In the genomic region with DNA sequence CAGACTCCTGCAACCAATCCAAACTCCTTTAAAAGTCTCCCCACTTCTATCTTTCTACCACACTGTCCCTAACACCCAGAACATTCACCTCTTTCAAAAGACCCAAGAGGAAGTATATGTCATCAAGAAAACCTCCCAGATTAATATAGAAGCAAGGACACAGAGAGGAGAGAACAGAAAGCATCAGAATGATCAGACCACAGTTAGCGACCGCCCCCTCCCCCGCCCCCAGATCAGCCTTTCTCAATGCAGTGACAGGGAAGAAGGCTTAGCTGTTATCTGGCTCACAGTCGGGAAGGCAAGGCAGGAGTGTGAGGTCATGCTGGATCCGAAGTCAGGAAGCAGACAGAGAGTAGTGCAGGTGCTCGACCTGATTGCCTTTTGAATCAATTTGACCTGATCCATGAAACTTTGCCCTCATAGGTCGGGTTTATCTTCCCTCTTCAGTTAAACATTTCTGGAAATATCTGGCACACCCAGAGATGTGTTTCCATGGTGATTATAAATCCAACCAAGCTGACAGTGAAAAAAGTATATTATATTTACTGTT, we compare ENCODE assay signal across 21 mouse cellular contexts. TPM values are rescaled to one million over a fixed set of nuclear protein-coding genes. Genes with fewer than 3 reads are reported as not detected.
A peak's percentile ranks its signal among the peaks of the same experiment; 100 is the strongest.
DNase-seq lines count a peak whose midpoint lies in the region; ATAC-seq and TF ChIP-seq lines count a peak whose summit lies in the region.
"Had no signal": no experiment of that assay in that cellular context is flagged by ENCODE, and none has a peak within 500 bp of the region (broad histone marks: within the 10 kb centered on the region; RNA-seq: fewer than 3 reads in every experiment).

No protein-coding gene starts in this region.

- no peak for TF ChIP-seq RAD21 in MEL (IDR thresholded peaks at IDR 0.05; ENCODE audit: low read depth, low read length)

- no peak overlapping the region for H3K4me2 ChIP-seq in intestine, embryonic 15.5 days (replicated peaks)
- H3K4me2 ChIP-seq: embryonic facial prominence, embryonic 12.5 days; heart, embryonic 15.5 days; kidney, embryonic 15.5 days had no signal

- no peak overlapping the region for H3K27ac ChIP-seq in kidney, adult 2 months (ENCODE audit: insufficient read depth, low read depth, low read length)
- H3K27ac ChIP-seq in MEL (ENCODE audit: control insufficient read depth, low read depth, low read length): no peak overlapping the region
- H3K27ac ChIP-seq in intestine, embryonic 15.5 days: no peak overlapping the region
- H3K27ac ChIP-seq: embryonic facial prominence, embryonic 12.5 days; heart, adult 2 months; heart, embryonic 15.5 days; kidney, embryonic 15.5 days; liver, embryonic 14.5 days had no signal

- H3K9me3 ChIP-seq in MEL (replicated peaks; ENCODE audit: insufficient read depth, low read length): no peaks in the 10 kb centered on the region
- H3K9me3 ChIP-seq in intestine, embryonic 15.5 days: no peaks in the 10 kb centered on the region
- H3K9me3 ChIP-seq: embryonic facial prominence, embryonic 12.5 days; G1E; heart, embryonic 15.5 days; kidney, embryonic 15.5 days had no signal

- TF ChIP-seq EP300 in MEL (IDR thresholded peaks at IDR 0.05; ENCODE audit: low read depth in 1 of 2, low read length in 2 of 2): no peak

- peaks cover 3% of the 10 kb centered on the region for H3K4me1 ChIP-seq in kidney, adult 2 months (ENCODE audit: control insufficient read depth, insufficient read depth, low read length)
- peaks cover 0 to 5% of the 10 kb centered on the region in 2 experiments; a peak in 2 of 4 replicates for H3K4me1 ChIP-seq in MEL (ENCODE audit: control insufficient read depth in 1 of 2, insufficient read depth in 2 of 2, low read length in 2 of 2)
- H3K4me1 ChIP-seq in intestine, embryonic 15.5 days (replicated peaks): no peaks in the 10 kb centered on the region
- H3K4me1 ChIP-seq: embryonic facial prominence, embryonic 12.5 days; heart, embryonic 15.5 days had no signal

- H3K4me3 ChIP-seq in kidney, adult 2 months (ENCODE audit: insufficient read depth, low read depth, low read length): no peak overlapping the region
- H3K4me3 ChIP-seq in MEL (ENCODE audit: control insufficient read depth in 1 of 2, insufficient read depth in 1 of 2, low read depth in 2 of 2, low read length in 2 of 2): no peak overlapping the region
- H3K4me3 ChIP-seq in intestine, embryonic 15.5 days (replicated peaks): no peak overlapping the region
- H3K4me3 ChIP-seq: embryonic facial prominence, embryonic 12.5 days; erythroblast, embryonic 14.5 days; heart, adult 2 months; heart, embryonic 15.5 days; kidney, embryonic 15.5 days had no signal

- peak; percentile 74 for ATAC-seq in intestine, embryonic 15.5 days
- 0 out of 2 replicates have a peak, but pooled peaks have one; percentile 26 for ATAC-seq in megakaryocyte-erythroid progenitor cell, adult 5-6 weeks (replicated peaks; ENCODE audit: low FRiP score, low TSS enrichment, poor library complexity, severe bottlenecking)
- ATAC-seq: forebrain, embryonic 14.5 days; hindbrain, embryonic 16.5 days had no signal

- H3K27me3 ChIP-seq in kidney, adult 2 months (replicated peaks; ENCODE audit: control insufficient read depth, insufficient read depth, low read length): no peaks in the 10 kb centered on the region
- H3K27me3 ChIP-seq in MEL (ENCODE audit: control insufficient read depth in 1 of 2, insufficient read depth in 2 of 2, low read length in 2 of 2): peaks cover 0 to 6% of the 10 kb centered on the region in 2 experiments; a peak in 2 of 4 replicates
- no peaks in the 10 kb centered on the region for H3K27me3 ChIP-seq in intestine, embryonic 15.5 days (replicated peaks)
- H3K27me3 ChIP-seq: embryonic facial prominence, embryonic 12.5 days; heart, embryonic 15.5 days had no signal

- H3K9ac ChIP-seq in MEL (ENCODE audit: control insufficient read depth, low read depth, low read length, poor library complexity, severe bottlenecking): no peak overlapping the region
- no peak overlapping the region for H3K9ac ChIP-seq in intestine, embryonic 15.5 days
- H3K9ac ChIP-seq: embryonic facial prominence, embryonic 12.5 days; heart, embryonic 15.5 days; kidney, embryonic 15.5 days; liver, embryonic 14.5 days had no signal

- H3K36me3 ChIP-seq in kidney, adult 2 months (ENCODE audit: control insufficient read depth, insufficient read depth, low read length): no peaks in the 10 kb centered on the region
- H3K36me3 ChIP-seq in MEL (ENCODE audit: control insufficient read depth in 1 of 2, insufficient read depth in 2 of 2, low read length in 2 of 2): no peaks in the 10 kb centered on the region; a peak in 1 of 4 replicates
- no peaks in the 10 kb centered on the region for H3K36me3 ChIP-seq in intestine, embryonic 15.5 days
- H3K36me3 ChIP-seq: embryonic facial prominence, embryonic 12.5 days; G1E; heart, embryonic 15.5 days; kidney, embryonic 15.5 days had no signal

- no peak for TF ChIP-seq CTCF in kidney, adult 2 months (conservative IDR thresholded peaks at IDR 0.05; ENCODE audit: insufficient read depth, insufficient read length, low read depth, low read length)
- no peak for TF ChIP-seq CTCF in MEL (IDR thresholded peaks at IDR 0.05 in 2 of 3, conservative IDR thresholded peaks at IDR 0.05 in 1 of 3; ENCODE audit: control insufficient read depth in 1 of 3, insufficient read depth in 1 of 3, low read depth in 2 of 3, low read length in 3 of 3, poor library complexity in 1 of 3, severe bottlenecking in 1 of 3)

- DNase-seq in kidney, adult 2 months: peak; percentile 36
- no peak for DNase-seq in kidney, postnatal 10 days
- DNase-seq in MEL (ENCODE audit: low read depth, low spot score): peak; percentile 19
- DNase-seq in thymus, postnatal 0 days (ENCODE audit: low spot score): no peak
- DNase-seq in thymus, postnatal 14 days: no peak
- DNase-seq: adrenal gland, postnatal 36 days; cerebellum, adult 2 months; gastrocnemius, postnatal 14 days; heart, adult 2 months; heart, postnatal 4 days; thymus, adult 2 months had no signal

- TF ChIP-seq POLR2A in kidney, adult 2 months (IDR thresholded peaks at IDR 0.05; ENCODE audit: low read depth, low read length): no peak
- TF ChIP-seq POLR2A in MEL (IDR thresholded peaks at IDR 0.05; ENCODE audit: control insufficient read depth in 1 of 2, insufficient read depth in 1 of 2, low read depth in 1 of 2, low read length in 2 of 2, poor library complexity in 1 of 2): no peak

- H3K79me2 ChIP-seq in MEL (ENCODE audit: control insufficient read depth, insufficient read depth, low read length, poor library complexity): no peaks in the 10 kb centered on the region

- WGBS in kidney, adult 2 months: 46% methylated on average over 7 of the region's 7 CpGs
- 37% methylated on average over 7 of the region's 7 CpGs for WGBS in intestine, embryonic 15.5 days

TF ChIP-seq in MEL, 35 proteins besides CTCF, POLR2A, EP300 and RAD21:
- TF ChIP-seq CHD1 (IDR thresholded peaks at IDR 0.05; ENCODE audit: low read depth, low read length) (no peak), BHLHE40 (IDR thresholded peaks at IDR 0.05; ENCODE audit: borderline replicate concordance, low read depth, low read length) (no peak), UBTF (IDR thresholded peaks at IDR 0.05; ENCODE audit: borderline replicate concordance, insufficient read depth, low read depth, low read length) (no peak), GABPA (IDR thresholded peaks at IDR 0.05; ENCODE audit: low read depth, low read length) (no peak), POLR2AphosphoS5 (IDR thresholded peaks at IDR 0.05; ENCODE audit: borderline replicate concordance, low read depth, low read length) (no peak)

RNA-seq across cellular contexts. Expression of gene Slc41a2, which starts 15.1 kb away (rescaled TPM):
- polyA plus RNA-seq in kidney, adult 2 months (2012; rRNA removed): 6.4 and 7.1 TPM in 2 replicates
- total RNA-seq in MEL (2012; rRNA removed): not detected in 2 replicates
- polyA plus RNA-seq in MEL (2012; ENCODE audit: insufficient read depth in 1 of 2, insufficient read length in 2 of 2, low read depth in 1 of 2, low replicate concordance in 2 of 2, missing spikeins in 1 of 2): not detected
- polyA plus RNA-seq in intestine, embryonic 15.5 days (2015; fragmentation: Nextera tagmentation; extraction: Ambion mirVana): 0.72 and 0.73 TPM in 2 replicates
- total RNA-seq in megakaryocyte-erythroid progenitor cell, adult 5-6 weeks (2014; fragmentation: Nextera tagmentation): not detected in 2 replicates
- total RNA-seq in megakaryocyte-erythroid progenitor cell, adult 5-6 weeks (2017): 3.8 TPM in 1 of 2 replicates, not detected in the other
- 0.22 and 0.39 TPM in 2 replicates for polyA plus RNA-seq in thymus, postnatal 0 days (2015; fragmentation: Nextera tagmentation; extraction: Ambion mirVana)
- polyA plus RNA-seq: erythroblast, embryonic 14.5 days; G1E had no signal

RNA-seq across cellular contexts. Expression of gene D10Wsu102e, which starts 37.4 kb away (rescaled TPM):
- polyA plus RNA-seq in kidney, adult 2 months (2012; rRNA removed): 0.37 and 0.41 TPM in 2 replicates
- 2.1 and 2.2 TPM in 2 replicates for total RNA-seq in MEL (2012; rRNA removed)
- 1 to 10 TPM; 1.9 to 2.7 TPM for polyA plus RNA-seq in MEL (2012; ENCODE audit: insufficient read depth in 1 of 2, insufficient read length in 2 of 2, low read depth in 1 of 2, low replicate concordance in 2 of 2, missing spikeins in 1 of 2)
- polyA plus RNA-seq in intestine, embryonic 15.5 days (2015; fragmentation: Nextera tagmentation; extraction: Ambion mirVana): 0.55 and 0.57 TPM in 2 replicates
- total RNA-seq in megakaryocyte-erythroid progenitor cell, adult 5-6 weeks (2014; fragmentation: Nextera tagmentation): 1.7 TPM in 2 replicates
- 1.5 and 1.8 TPM in 2 replicates for total RNA-seq in megakaryocyte-erythroid progenitor cell, adult 5-6 weeks (2017)
- 0.63 and 0.66 TPM in 2 replicates for polyA plus RNA-seq in thymus, postnatal 0 days (2015; fragmentation: Nextera tagmentation; extraction: Ambion mirVana)

Comparison
In these comparisons a context has a peak if more than half of its experiments do, and no peak if none do; other contexts are left out.
1. DNase-seq: peak in kidney, adult 2 months (single experiment) and MEL (single experiment); none in kidney, postnatal 10 days (single experiment), thymus, postnatal 0 days (single experiment) and thymus, postnatal 14 days (single experiment).